Mouse (Mus musculus) lung, adult 2 months (tissue): Measurements from ENCODE around the gene Brap.

Source experiments
- CTCF ChIP-seq: fragments of 200-500 bp; IDR thresholded peaks from 2 replicates; pipeline ENCODE4 v1.5.1; 2011; ENCODE audit warnings: mild to moderate bottlenecking, low read length, control low read depth; ENCODE audit not compliant: insufficient read depth
- POLR2A ChIP-seq: fragments of 200-500 bp; IDR thresholded peaks from 2 replicates; pipeline ENCODE4 v1.6.1; 2011; ENCODE audit warnings: low read depth, mild to moderate bottlenecking, control low read depth, low read length, borderline replicate concordance; ENCODE audit errors: extremely low read depth

GRCm38 (mm10) chr5:121720888-121721585 lies 60.7 kb downstream of the Brap start:
- TF ChIP-seq CTCF (0 out of 2 replicates have a peak, but pooled peaks have one; percentile 11), POLR2A (no peak)
